Mouse (Mus musculus): ENCODE results near the gene Gm28048. TPM values are rescaled to one million over a fixed set of nuclear protein-coding genes. Genes with fewer than 3 reads are reported as not detected.

Gm28048 gene
- total and polyA plus RNA-seq, 3 experiments: 2.1 to 7.0 (median 5.2) TPM

- Histone ChIP-seq H3K4me1 (ENCODE audit: control insufficient read depth, insufficient read depth, low read length) (no peaks in the 10 kb centered on the region), H3K27ac (no peak overlapping the region), H3K9ac (ENCODE audit: low read depth, low read length) (no peak overlapping the region), H3K36me3 (ENCODE audit: control insufficient read depth, insufficient read depth, low read length) (no peaks in the 10 kb centered on the region), H3K4me3 (no peak overlapping the region), H3K27me3 (ENCODE audit: control insufficient read depth, insufficient read depth, low read length) (no peaks in the 10 kb centered on the region), H3K79me2 (replicated peaks; ENCODE audit: control insufficient read depth, insufficient read depth, low read length) (no peaks in the 10 kb centered on the region)
- no peak for TF ChIP-seq POLR2A (IDR thresholded peaks at IDR 0.05; ENCODE audit: insufficient read depth, low read depth, low read length)
- TF ChIP-seq EP300 (IDR thresholded peaks at IDR 0.05; ENCODE audit: insufficient read depth, low read depth, low read length): no peak
- no peak for TF ChIP-seq CTCF (IDR thresholded peaks at IDR 0.05)
- WGBS: 98% methylated on average over 4 of the region's 4 CpGs
- no peak for DNase-seq
- intact Hi-C loops (cut with DNase I): no loop called here
These were observed 44.1 kb downstream of the Gm28048 start for GRCm38 (mm10) chr11:22937716-22938316.

GRCm38 (mm10) chr11:22936446-22937125, 45.3 kb downstream of the Gm28048 start:
- TF ChIP-seq EP300 (IDR thresholded peaks at IDR 0.05; ENCODE audit: insufficient read depth, low read depth, low read length): no peak
- TF ChIP-seq POLR2A (IDR thresholded peaks at IDR 0.05; ENCODE audit: insufficient read depth, low read depth, low read length): no peak
- TF ChIP-seq CTCF (IDR thresholded peaks at IDR 0.05): no peak
- no peaks in the 10 kb centered on the region for H3K36me3 ChIP-seq (ENCODE audit: control insufficient read depth, insufficient read depth, low read length)
- no peaks in the 10 kb centered on the region for H3K27me3 ChIP-seq (ENCODE audit: control insufficient read depth, insufficient read depth, low read length)
- no peak overlapping the region for H3K9ac ChIP-seq (ENCODE audit: low read depth, low read length)
- intact Hi-C loops (cut with DNase I): no loop called here
- no peak for DNase-seq
- H3K4me1 ChIP-seq (ENCODE audit: control insufficient read depth, insufficient read depth, low read length): no peaks in the 10 kb centered on the region
- H3K27ac ChIP-seq: no peak overlapping the region
- no peak overlapping the region for H3K4me3 ChIP-seq
- 67% methylated on average over 5 of the region's 5 CpGs for WGBS
- no peaks in the 10 kb centered on the region for H3K79me2 ChIP-seq (replicated peaks; ENCODE audit: control insufficient read depth, insufficient read depth, low read length)

GRCm38 (mm10) chr11:22932167-22932566, 49.7 kb downstream of the Gm28048 start:
- DNase-seq: no peak
- Histone ChIP-seq H3K27me3 (ENCODE audit: control insufficient read depth, insufficient read depth, low read length) (no peaks in the 10 kb centered on the region), H3K36me3 (ENCODE audit: control insufficient read depth, insufficient read depth, low read length) (no peaks in the 10 kb centered on the region), H3K4me1 (ENCODE audit: control insufficient read depth, insufficient read depth, low read length) (peaks cover 5% of the 10 kb centered on the region), H3K79me2 (replicated peaks; ENCODE audit: control insufficient read depth, insufficient read depth, low read length) (no peaks in the 10 kb centered on the region), H3K9ac (ENCODE audit: low read depth, low read length) (no peak overlapping the region), H3K27ac (no peak overlapping the region), H3K4me3 (no peak overlapping the region)
- intact Hi-C loops (cut with DNase I): no loop called here
- TF ChIP-seq POLR2A (IDR thresholded peaks at IDR 0.05; ENCODE audit: insufficient read depth, low read depth, low read length) (no peak), CTCF (IDR thresholded peaks at IDR 0.05) (no peak), EP300 (IDR thresholded peaks at IDR 0.05; ENCODE audit: insufficient read depth, low read depth, low read length) (no peak)

GRCm38 (mm10) chr11:22931320-22931905, 50.5 kb downstream of the Gm28048 start:
- Histone ChIP-seq H3K4me1 (ENCODE audit: control insufficient read depth, insufficient read depth, low read length) (peaks cover 5% of the 10 kb centered on the region), H3K79me2 (replicated peaks; ENCODE audit: control insufficient read depth, insufficient read depth, low read length) (no peaks in the 10 kb centered on the region), H3K27me3 (ENCODE audit: control insufficient read depth, insufficient read depth, low read length) (no peaks in the 10 kb centered on the region), H3K9ac (ENCODE audit: low read depth, low read length) (no peak overlapping the region), H3K36me3 (ENCODE audit: control insufficient read depth, insufficient read depth, low read length) (no peaks in the 10 kb centered on the region), H3K27ac (no peak overlapping the region), H3K4me3 (no peak overlapping the region)
- TF ChIP-seq CTCF (IDR thresholded peaks at IDR 0.05) (no peak), POLR2A (IDR thresholded peaks at IDR 0.05; ENCODE audit: insufficient read depth, low read depth, low read length) (no peak), EP300 (IDR thresholded peaks at IDR 0.05; ENCODE audit: insufficient read depth, low read depth, low read length) (no peak)
- 91% methylated on average over 2 of the region's 2 CpGs for WGBS
- no peak for DNase-seq
- intact Hi-C loops (cut with DNase I): no loop called here

- peaks cover 5% of the 10 kb centered on the region for H3K4me1 ChIP-seq (ENCODE audit: control insufficient read depth, insufficient read depth, low read length)
- no peak overlapping the region for H3K27ac ChIP-seq
- H3K79me2 ChIP-seq (replicated peaks; ENCODE audit: control insufficient read depth, insufficient read depth, low read length): no peaks in the 10 kb centered on the region
- WGBS: 71% methylated on average over 2 of the region's 2 CpGs
- H3K4me3 ChIP-seq: no peak overlapping the region
- H3K36me3 ChIP-seq (ENCODE audit: control insufficient read depth, insufficient read depth, low read length): no peaks in the 10 kb centered on the region
- no peak overlapping the region for H3K9ac ChIP-seq (ENCODE audit: low read depth, low read length)
- TF ChIP-seq EP300 (IDR thresholded peaks at IDR 0.05; ENCODE audit: insufficient read depth, low read depth, low read length) (no peak), CTCF (IDR thresholded peaks at IDR 0.05) (no peak), POLR2A (IDR thresholded peaks at IDR 0.05; ENCODE audit: insufficient read depth, low read depth, low read length) (no peak)
- DNase-seq: no peak
- H3K27me3 ChIP-seq (ENCODE audit: control insufficient read depth, insufficient read depth, low read length): no peaks in the 10 kb centered on the region
- intact Hi-C loops (cut with DNase I): no loop called here
These were observed 51.8 kb downstream of the Gm28048 start for GRCm38 (mm10) chr11:22930129-22930528.
